Mouse (Mus musculus) heart, adult 10 weeks (tissue): ENCODE data around the gene Sar1a. TPM values are rescaled to one million over a fixed set of nuclear protein-coding genes. Genes with fewer than 3 reads are reported as not detected.

Experiments
- polyA plus RNA-seq: library from polyadenylated mRNA; stranded (reverse); fragments of 350-450 nt; fragmentation: Illumina TruSeq; extraction: RNeasy Lipid Tissue Mini Kit (QIAGEN cat#74804); gene quantifications from one replicate; pipeline ENCODE4 v1.2.3, GENCODE M21; 2014; ENCODE audit warnings: low read depth, low replicate concordance

The Sar1a gene
- polyA plus RNA-seq, result 195 TPM

DNA sequence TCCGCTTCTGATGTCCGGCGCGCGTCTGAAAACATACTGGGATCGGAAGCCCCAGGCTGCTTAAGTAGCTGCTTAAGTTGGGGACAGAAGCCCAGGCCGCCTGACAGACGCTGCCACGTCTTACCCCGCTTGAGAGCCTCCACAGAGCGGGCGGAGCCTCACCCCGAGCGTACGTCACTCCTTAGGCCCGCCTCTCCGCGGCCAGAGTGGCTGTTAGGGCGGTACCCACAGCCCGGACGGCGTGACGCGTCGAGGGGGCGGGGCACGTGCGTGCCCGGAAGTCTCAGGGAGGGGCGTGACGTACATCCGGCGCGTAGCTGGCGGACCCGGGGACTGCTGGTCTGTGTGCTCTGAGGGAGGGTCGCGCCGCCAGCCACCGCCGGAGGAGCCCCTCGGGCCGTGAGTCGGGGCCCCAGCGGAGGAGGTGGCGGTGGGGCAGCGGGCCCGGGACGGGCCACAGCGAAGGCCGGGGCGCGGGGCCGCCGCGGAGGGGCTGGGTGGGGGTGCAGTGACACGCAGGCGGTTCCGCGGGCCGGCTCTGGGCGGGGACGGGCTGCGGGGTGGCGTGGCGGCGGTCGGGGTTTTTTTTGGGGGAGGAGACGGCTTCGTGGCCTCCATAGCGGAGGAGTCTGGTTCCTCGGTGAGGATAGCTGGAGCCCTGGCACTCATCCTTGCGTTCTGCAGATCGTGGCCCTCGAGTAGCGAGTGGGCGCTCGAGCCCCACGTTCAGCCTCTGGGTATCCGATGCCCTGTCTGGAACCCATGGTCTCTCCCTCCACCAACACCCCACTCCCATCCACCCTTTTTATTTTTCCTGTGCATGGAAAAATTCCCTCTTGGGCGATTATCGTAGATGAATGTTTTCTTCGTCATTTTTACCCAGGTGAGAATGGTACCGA, at the start of gene Sar1a:
Gene Sar1a, plus strand, starts transcription at position 285 of the 899 bp plus-strand sequence.

DNA sequence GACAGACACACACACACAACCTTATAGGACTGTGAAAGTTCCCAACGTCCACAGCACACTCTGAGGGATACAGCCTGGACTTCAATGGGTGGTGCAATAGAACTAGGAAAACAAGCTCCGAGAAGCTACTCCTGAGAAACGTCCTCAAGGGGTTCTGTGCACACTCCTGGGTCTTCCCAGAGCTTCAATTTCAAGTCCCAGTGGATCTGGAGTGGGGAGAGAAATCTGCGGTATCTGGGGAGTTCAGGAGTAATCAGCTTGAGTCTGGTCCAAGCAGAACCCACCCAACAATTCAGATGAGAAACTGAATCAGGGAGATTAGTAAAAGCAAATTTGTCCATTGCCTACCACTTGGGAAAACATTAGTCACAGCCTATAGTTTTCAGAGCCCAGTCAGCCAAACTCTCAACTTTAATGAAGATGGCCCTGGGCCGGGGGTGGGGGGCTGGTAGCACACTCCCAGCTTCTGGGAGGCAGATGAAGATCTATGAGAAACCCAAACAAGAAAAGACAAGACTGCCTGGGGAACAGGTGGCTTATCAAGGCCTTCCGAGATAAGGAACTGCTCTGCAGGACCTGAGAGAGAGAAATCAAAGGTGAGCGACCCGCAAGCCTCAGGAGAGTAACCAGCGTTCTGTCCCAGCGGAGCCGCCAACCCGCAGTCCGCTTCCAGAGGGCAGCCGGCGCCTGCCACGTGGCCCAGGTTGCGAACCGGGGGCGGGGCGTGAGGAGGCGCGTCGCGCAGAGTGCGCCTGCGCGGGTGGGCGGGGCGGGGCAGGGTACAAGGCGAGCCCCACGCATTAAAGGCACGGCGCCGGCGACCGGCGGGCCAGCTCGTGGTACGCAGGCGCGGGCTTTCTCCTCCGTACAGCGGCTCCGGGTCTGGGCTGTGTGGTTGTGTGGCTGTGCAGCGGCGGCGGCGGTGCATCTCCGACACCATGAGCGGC, 32.0 kb upstream of the Sar1a start, which contains the start of gene Ppa1:
Gene Ppa1, plus strand, starts transcription at position 763 of the 947 bp plus-strand sequence.

DNA sequence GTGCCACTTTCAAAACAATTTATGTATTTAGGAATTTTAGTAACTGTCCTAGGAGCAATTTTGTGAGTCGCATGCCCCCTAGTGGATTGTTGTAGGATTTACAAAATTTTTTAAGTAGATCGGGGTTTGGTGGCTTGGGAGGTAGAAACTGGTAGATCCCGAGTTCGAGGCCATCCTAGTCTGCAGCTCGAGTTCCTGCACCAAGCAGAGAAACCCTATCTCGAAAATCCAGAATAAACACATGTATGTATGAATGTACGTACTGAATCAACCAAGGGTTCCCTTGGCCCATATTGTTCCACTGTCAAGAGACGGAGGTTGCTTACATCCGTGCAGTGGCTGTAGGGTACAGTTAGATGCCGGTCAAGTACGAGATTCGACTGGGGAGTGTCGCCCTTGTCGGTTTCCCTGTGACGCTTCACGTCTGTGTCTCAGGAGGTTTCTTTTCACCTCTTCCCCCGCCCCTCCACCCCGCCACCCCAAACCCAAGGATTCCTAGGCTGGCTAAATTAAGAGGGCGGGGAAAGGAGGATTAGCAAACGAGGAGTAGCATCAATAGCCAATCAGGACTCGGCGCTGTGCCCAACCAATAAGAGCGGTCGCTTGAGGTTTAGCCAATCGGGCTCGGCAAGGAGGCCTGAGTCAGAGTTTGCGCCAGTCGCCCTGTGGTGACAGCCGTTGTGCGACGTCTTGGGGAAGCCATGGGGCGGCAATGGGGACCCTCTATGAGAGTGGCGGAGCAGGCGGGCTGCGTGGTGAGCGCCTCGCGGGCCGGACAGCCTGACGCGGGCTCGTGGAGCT, 15.0 kb downstream of the Sar1a start, which contains the start of gene Tysnd1:
Gene Tysnd1, plus strand, starts transcription at position 645 of the 801 bp plus-strand sequence.

DNA sequence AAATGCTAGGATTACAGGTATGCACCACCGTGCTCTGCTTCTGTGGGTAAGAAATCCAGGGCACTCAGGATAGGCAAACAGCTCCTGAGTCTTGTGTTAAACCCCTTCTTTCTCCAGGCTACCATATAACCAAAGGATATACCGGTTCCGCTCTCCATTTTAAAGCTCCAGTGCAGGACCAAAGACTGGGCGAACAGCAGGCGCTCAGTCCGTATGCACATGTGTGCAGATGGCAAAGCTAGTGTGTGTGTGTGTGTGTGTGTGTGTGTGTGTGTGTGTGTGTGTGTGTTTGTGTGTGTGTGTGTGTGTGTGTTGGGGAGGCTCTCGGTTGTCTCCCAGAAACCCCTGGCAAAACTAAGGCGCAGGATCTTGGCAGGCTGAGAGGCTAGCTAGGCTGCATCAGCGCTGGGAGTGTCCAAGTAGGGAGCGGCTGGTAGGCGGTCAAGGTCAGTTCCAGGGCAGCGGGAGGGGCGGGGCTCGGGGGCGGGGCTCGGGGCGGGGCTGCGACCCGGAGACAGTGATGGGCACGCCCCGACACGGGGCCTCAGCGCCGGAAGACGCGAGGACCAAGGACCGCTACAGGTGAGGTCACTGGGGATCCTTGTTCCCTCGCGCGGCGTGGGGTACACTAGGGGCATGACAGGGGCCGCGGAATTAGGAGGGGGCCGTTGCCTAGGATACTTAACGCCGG, 34.8 kb downstream of the Sar1a start, which contains the start of gene Aifm2:
Gene Aifm2, plus strand, starts transcription at position 493 of the 691 bp plus-strand sequence.

Other genes starting within 250 kb of the Sar1a start
- 54.2 TPM for gene Eif4ebp2, start 227.6 kb upstream of the Sar1a start, polyA plus RNA-seq
- 34.1 TPM for gene Lrrc20, start 204.5 kb upstream of the Sar1a start, polyA plus RNA-seq
- gene Npffr1, start 84.8 kb upstream of the Sar1a start, polyA plus RNA-seq, result not detected
- gene Ppa1, start 31.7 kb upstream of the Sar1a start, polyA plus RNA-seq, result 56.9 TPM
- 13.1 TPM for gene Tysnd1, start 15.2 kb downstream of the Sar1a start, polyA plus RNA-seq
- gene Aifm2, start 35.0 kb downstream of the Sar1a start, polyA plus RNA-seq, result 28.4 TPM
- gene H2afy2, start 103.8 kb downstream of the Sar1a start, polyA plus RNA-seq, result 7.4 TPM